Comparison of ENCODE assay signal across 9 mouse cellular contexts in the genomic region with DNA sequence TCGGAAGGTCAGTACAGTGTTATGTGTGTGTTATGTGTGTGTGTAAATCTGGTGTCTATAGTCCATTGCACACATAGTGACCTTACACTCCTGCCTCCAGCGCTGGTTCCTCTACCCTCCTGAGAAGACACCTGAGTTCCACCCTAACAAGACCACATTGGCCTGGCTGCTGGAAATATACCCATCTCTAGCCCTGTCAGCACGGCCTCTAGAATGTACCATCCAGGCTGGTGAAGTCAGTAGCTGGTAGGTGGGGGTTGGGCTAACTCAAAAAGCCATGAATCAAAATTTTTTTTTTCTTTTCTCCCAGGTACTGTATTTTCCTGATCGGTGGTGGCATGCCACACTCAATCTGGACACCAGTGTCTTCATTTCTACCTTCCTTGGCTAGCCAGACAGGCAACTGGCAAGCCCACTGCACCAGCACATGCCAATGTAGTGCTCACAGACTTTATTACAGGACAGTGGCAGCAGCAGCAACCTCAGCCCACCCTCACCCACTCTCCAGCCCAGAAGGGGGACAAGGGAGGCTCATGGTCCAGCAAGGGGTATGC. TPM values are rescaled to one million over a fixed set of nuclear protein-coding genes. Genes with fewer than 3 reads are reported as not detected.
A peak's percentile ranks its signal among the peaks of the same experiment; 100 is the strongest.
DNase-seq lines count a peak whose midpoint lies in the region; ATAC-seq and TF ChIP-seq lines count a peak whose summit lies in the region.
"Had no signal": no experiment of that assay in that cellular context is flagged by ENCODE, and none has a peak within 500 bp of the region (broad histone marks: within the 10 kb centered on the region; RNA-seq: fewer than 3 reads in every experiment).

No protein-coding gene starts in this region.

- H3K9me3 ChIP-seq in forebrain, embryonic 11.5 days (ENCODE audit: control insufficient read depth, low read length) = no peaks in the 10 kb centered on the region
- no peaks in the 10 kb centered on the region for H3K9me3 ChIP-seq in intestine, embryonic 15.5 days
- no peaks in the 10 kb centered on the region for H3K9me3 ChIP-seq in midbrain, postnatal 0 days (ENCODE audit: low read length)

- DNase-seq in kidney, postnatal 10 days = peak; percentile 13
- no peak for DNase-seq in kidney, adult 9 months
- DNase-seq in forebrain, embryonic 11.5 days (ENCODE audit: low spot score) = no peak
- no peak for DNase-seq in midbrain, postnatal 0 days (ENCODE audit: low spot score)
- DNase-seq in embryo, embryonic 11 days = no peak
- DNase-seq in yolk sac, embryonic 10.5 days (ENCODE audit: low spot score) = no peak
- no peak for DNase-seq in urinary bladder, postnatal 14 days (ENCODE audit: low spot score)
- DNase-seq: thymus, postnatal 14 days had no signal

- peaks cover 9% of the 10 kb centered on the region; the same call in 1 of the 2 replicates for H3K36me3 ChIP-seq in forebrain, embryonic 11.5 days (ENCODE audit: control insufficient read depth, insufficient read depth, low read length)
- peaks cover 19% of the 10 kb centered on the region for H3K36me3 ChIP-seq in intestine, embryonic 15.5 days
- peaks cover 43% of the 10 kb centered on the region for H3K36me3 ChIP-seq in midbrain, postnatal 0 days (ENCODE audit: insufficient read depth, low read length)

- no peaks in the 10 kb centered on the region for H3K27me3 ChIP-seq in forebrain, embryonic 11.5 days (ENCODE audit: control insufficient read depth, insufficient read depth, low read length)
- no peaks in the 10 kb centered on the region for H3K27me3 ChIP-seq in intestine, embryonic 15.5 days (replicated peaks)
- H3K27me3 ChIP-seq in midbrain, postnatal 0 days (ENCODE audit: insufficient read depth, low read length) = no peaks in the 10 kb centered on the region

- peak overlapping the region; percentile 52 for H3K4me3 ChIP-seq in forebrain, embryonic 11.5 days (ENCODE audit: low read depth, low read length)
- H3K4me3 ChIP-seq in intestine, embryonic 15.5 days (replicated peaks) = no peak overlapping the region; the same call in 1 of the 2 replicates
- no peak overlapping the region for H3K4me3 ChIP-seq in midbrain, postnatal 0 days (ENCODE audit: low read depth, low read length)

- H3K27ac ChIP-seq in forebrain, embryonic 11.5 days (ENCODE audit: low read depth, low read length) = no peak overlapping the region
- peak overlapping the region; percentile 5; the same call in 1 of the 2 replicates for H3K27ac ChIP-seq in intestine, embryonic 15.5 days
- H3K27ac ChIP-seq in midbrain, postnatal 0 days (ENCODE audit: low read depth, low read length) = no peak overlapping the region

- peak overlapping the region; percentile 86 for H3K4me2 ChIP-seq in forebrain, embryonic 11.5 days (ENCODE audit: low read depth, low read length, severe bottlenecking)
- peak overlapping the region; percentile 91 for H3K4me2 ChIP-seq in intestine, embryonic 15.5 days (replicated peaks)
- H3K4me2 ChIP-seq in midbrain, postnatal 0 days (ENCODE audit: low read depth, low read length, poor library complexity, severe bottlenecking) = peak overlapping the region; percentile 72

- no peak overlapping the region; the same call in 1 of the 2 replicates for H3K9ac ChIP-seq in forebrain, embryonic 11.5 days (ENCODE audit: low read length)
- 0 out of 2 replicates have a peak overlapping the region, but pooled peaks have one; percentile 10 for H3K9ac ChIP-seq in intestine, embryonic 15.5 days
- H3K9ac ChIP-seq in midbrain, postnatal 0 days (replicated peaks; ENCODE audit: low read length, poor library complexity, severe bottlenecking) = no peak overlapping the region

- peaks cover 37% of the 10 kb centered on the region for H3K4me1 ChIP-seq in forebrain, embryonic 11.5 days (replicated peaks; ENCODE audit: control insufficient read depth, insufficient read depth, low read length)
- peaks cover 53% of the 10 kb centered on the region for H3K4me1 ChIP-seq in intestine, embryonic 15.5 days (replicated peaks)
- H3K4me1 ChIP-seq in midbrain, postnatal 0 days (ENCODE audit: insufficient read depth, low read length) = peaks cover 31% of the 10 kb centered on the region

- no peak for ATAC-seq in forebrain, embryonic 11.5 days (replicated peaks; ENCODE audit: low FRiP score)
- ATAC-seq in intestine, embryonic 15.5 days = no peak
- no peak for ATAC-seq in midbrain, postnatal 0 days (ENCODE audit: low FRiP score)

- WGBS in forebrain, embryonic 11.5 days = 84% methylated on average over 4 of the region's 4 CpGs
- 77% methylated on average over 4 of the region's 4 CpGs for WGBS in intestine, embryonic 15.5 days
- WGBS in midbrain, postnatal 0 days = 85% methylated on average over 4 of the region's 4 CpGs

- no peak for TF ChIP-seq CTCF in midbrain, postnatal 0 days (IDR thresholded peaks at IDR 0.05)

RNA-seq across cellular contexts. Expression of a gene that starts 1.6 kb away (rescaled TPM):
- 50.6 and 59.2 TPM in 2 replicates for polyA plus RNA-seq in forebrain, embryonic 11.5 days (2014; fragmentation: Nextera tagmentation; extraction: Ambion mirVana)
- 45.1 and 49.4 TPM in 2 replicates for polyA plus RNA-seq in intestine, embryonic 15.5 days (2015; fragmentation: Nextera tagmentation; extraction: Ambion mirVana)
- 39.1 and 46.2 TPM in 2 replicates for total RNA-seq in midbrain, postnatal 0 days (2014; rRNA removed)
- 43.8 and 45.9 TPM in 2 replicates for polyA plus RNA-seq in midbrain, postnatal 0 days (2015; fragmentation: Nextera tagmentation; extraction: Ambion mirVana)

RNA-seq across cellular contexts. Expression of a gene that starts 2.9 kb away (rescaled TPM):
- polyA plus RNA-seq in forebrain, embryonic 11.5 days (2014; fragmentation: Nextera tagmentation; extraction: Ambion mirVana) = 322 and 358 TPM in 2 replicates
- polyA plus RNA-seq in intestine, embryonic 15.5 days (2015; fragmentation: Nextera tagmentation; extraction: Ambion mirVana) = 297 and 322 TPM in 2 replicates
- total RNA-seq in midbrain, postnatal 0 days (2014; rRNA removed) = 237 and 248 TPM in 2 replicates
- polyA plus RNA-seq in midbrain, postnatal 0 days (2015; fragmentation: Nextera tagmentation; extraction: Ambion mirVana) = 374 and 397 TPM in 2 replicates

RNA-seq across cellular contexts. Expression of a gene that starts 6.8 kb away (rescaled TPM):
- 2.1 and 2.7 TPM in 2 replicates for polyA plus RNA-seq in forebrain, embryonic 11.5 days (2014; fragmentation: Nextera tagmentation; extraction: Ambion mirVana)
- 1.8 and 1.9 TPM in 2 replicates for polyA plus RNA-seq in intestine, embryonic 15.5 days (2015; fragmentation: Nextera tagmentation; extraction: Ambion mirVana)
- total RNA-seq in midbrain, postnatal 0 days (2014; rRNA removed) = 95.2 and 168 TPM in 2 replicates
- 97.0 and 110 TPM in 2 replicates for polyA plus RNA-seq in midbrain, postnatal 0 days (2015; fragmentation: Nextera tagmentation; extraction: Ambion mirVana)

RNA-seq across cellular contexts. Expression of a gene that starts 6.8 kb away (rescaled TPM):
- polyA plus RNA-seq in forebrain, embryonic 11.5 days (2014; fragmentation: Nextera tagmentation; extraction: Ambion mirVana) = 28.4 and 33.6 TPM in 2 replicates
- polyA plus RNA-seq in intestine, embryonic 15.5 days (2015; fragmentation: Nextera tagmentation; extraction: Ambion mirVana) = 25.4 and 27.7 TPM in 2 replicates
- total RNA-seq in midbrain, postnatal 0 days (2014; rRNA removed) = 33.4 and 37.6 TPM in 2 replicates
- 24.7 and 27.3 TPM in 2 replicates for polyA plus RNA-seq in midbrain, postnatal 0 days (2015; fragmentation: Nextera tagmentation; extraction: Ambion mirVana)

RNA-seq across cellular contexts. Expression of a gene that starts 11.3 kb away (rescaled TPM):
- polyA plus RNA-seq in forebrain, embryonic 11.5 days (2014; fragmentation: Nextera tagmentation; extraction: Ambion mirVana) = 1.6 and 1.9 TPM in 2 replicates
- polyA plus RNA-seq in intestine, embryonic 15.5 days (2015; fragmentation: Nextera tagmentation; extraction: Ambion mirVana) = 1.1 and 2.4 TPM in 2 replicates
- 25.8 and 34.3 TPM in 2 replicates for total RNA-seq in midbrain, postnatal 0 days (2014; rRNA removed)
- 11.9 and 14.2 TPM in 2 replicates for polyA plus RNA-seq in midbrain, postnatal 0 days (2015; fragmentation: Nextera tagmentation; extraction: Ambion mirVana)

Comparison
In these comparisons a context has a peak if more than half of its experiments do, and no peak if none do; other contexts are left out.
1. RNA of a gene that starts 6.8 kb away (polyA plus RNA-seq): 97.0 to 110 TPM in midbrain, postnatal 0 days; 2.1 to 2.7 TPM in forebrain, embryonic 11.5 days and 1.8 to 1.9 TPM in intestine, embryonic 15.5 days; every median in the first group is over 10 times any median in the second.
2. Peak in every context shown above with its lines, with median percentiles within 50 percentile points of each other: H3K4me2 ChIP-seq.